19 mouse cellular contexts compared by ENCODE assay signal in genomic region chr17:51646416-51646815, GRCm38 (mm10).
DNase-seq lines count a peak whose midpoint lies in the region; ATAC-seq and TF ChIP-seq lines count a peak whose summit lies in the region.
"Had no signal": no experiment of that assay in that cellular context is flagged by ENCODE, and none has a peak within 500 bp of the region (broad histone marks: within the 10 kb centered on the region; RNA-seq: fewer than 3 reads in every experiment).

No protein-coding gene starts in this region.

- no peak overlapping the region for H3K4me3 ChIP-seq in midbrain, embryonic 11.5 days (ENCODE audit: low read depth, low read length)
- H3K4me3 ChIP-seq in midbrain, postnatal 0 days (ENCODE audit: low read depth, low read length), result no peak overlapping the region

- no peak overlapping the region for H3K4me2 ChIP-seq in midbrain, embryonic 11.5 days
- no peak overlapping the region for H3K4me2 ChIP-seq in midbrain, postnatal 0 days (ENCODE audit: low read depth, low read length, poor library complexity, severe bottlenecking)

- no peak overlapping the region for H3K9ac ChIP-seq in midbrain, embryonic 11.5 days (ENCODE audit: low read length)
- H3K9ac ChIP-seq in midbrain, postnatal 0 days (replicated peaks; ENCODE audit: low read length, poor library complexity, severe bottlenecking), result no peak overlapping the region

- TF ChIP-seq CTCF in midbrain, postnatal 0 days (IDR thresholded peaks at IDR 0.05), result no peak

- no peaks in the 10 kb centered on the region for H3K36me3 ChIP-seq in midbrain, embryonic 11.5 days (ENCODE audit: control insufficient read depth, insufficient read depth, low read length)
- H3K36me3 ChIP-seq in midbrain, postnatal 0 days (ENCODE audit: insufficient read depth, low read length), result no peaks in the 10 kb centered on the region
- H3K36me3 ChIP-seq: G1E had no signal

- no peak overlapping the region for H3K27ac ChIP-seq in midbrain, embryonic 11.5 days (ENCODE audit: low read depth, low read length)
- H3K27ac ChIP-seq in midbrain, postnatal 0 days (ENCODE audit: low read depth, low read length), result no peak overlapping the region

- H3K27me3 ChIP-seq in midbrain, embryonic 11.5 days (ENCODE audit: control insufficient read depth, insufficient read depth, low read length), result no peaks in the 10 kb centered on the region
- H3K27me3 ChIP-seq in midbrain, postnatal 0 days (ENCODE audit: insufficient read depth, low read length), result no peaks in the 10 kb centered on the region
- H3K27me3 ChIP-seq: CH12.LX, Patski had no signal

- H3K9me3 ChIP-seq in midbrain, embryonic 11.5 days (ENCODE audit: control insufficient read depth, low read length), result no peaks in the 10 kb centered on the region
- H3K9me3 ChIP-seq in midbrain, postnatal 0 days (ENCODE audit: low read length), result no peaks in the 10 kb centered on the region

- no peaks in the 10 kb centered on the region for H3K4me1 ChIP-seq in midbrain, embryonic 11.5 days (ENCODE audit: control insufficient read depth, insufficient read depth, low read length)
- no peaks in the 10 kb centered on the region for H3K4me1 ChIP-seq in midbrain, postnatal 0 days (ENCODE audit: insufficient read depth, low read length)

- no peak for ATAC-seq in midbrain, embryonic 11.5 days (ENCODE audit: low FRiP score)
- no peak for ATAC-seq in midbrain, postnatal 0 days (ENCODE audit: low FRiP score)
- ATAC-seq: activated CD4-positive, CD25-positive, alpha-beta regulatory T cell, adult 4 months; CD4-positive, CD25-positive, alpha-beta regulatory T cell, adult 4 months; Patski had no signal

- peak; percentile 53 for DNase-seq in heart, adult 11 months
- DNase-seq in heart, adult 18-20 months, result no peak
- DNase-seq in midbrain, embryonic 11.5 days (ENCODE audit: low spot score, missing footprints), result peak; percentile 70
- DNase-seq in midbrain, postnatal 0 days (ENCODE audit: low spot score), result no peak
- DNase-seq: adrenal gland, adult 2 months; adrenal gland, adult 8-10 months; adrenal gland, postnatal 10 days; adrenal gland, postnatal 14 days; adrenal gland, postnatal 25 days; adrenal gland, postnatal 36 days; B cell, adult 2 months; cerebellum, adult 11 months; cerebellum, adult 11-12 months; cerebellum, adult 18-20 months had no signal

- 94% methylated on average over 2 of the region's 2 CpGs for WGBS in midbrain, embryonic 11.5 days
- WGBS in midbrain, postnatal 0 days, result 81% methylated on average over 2 of the region's 2 CpGs

Comparison
In these comparisons a context has a peak if more than half of its experiments do, and no peak if none do; other contexts are left out.
1. DNase-seq: peak in heart, adult 11 months (single experiment) and midbrain, embryonic 11.5 days (single experiment); none in heart, adult 18-20 months (0 of 2) and midbrain, postnatal 0 days (single experiment).